Mouse (Mus musculus) c-Kit-positive CD71-positive TER-119-positive erythroid progenitor cells, embryonic 14.5 days (primary cell): ENCODE measurements around the gene Snapc4.

Experiments used
- DNase-seq: peaks from one replicate; pipeline ENCODE4 v3.0.0-alpha.2; 2013; ENCODE audit warnings: low spot score

The Snapc4 gene

GRCm38 (mm10) chr2:26339204-26339551 is 41.3 kb downstream of the Snapc4 start:
- DNase-seq, result no peak

GRCm38 (mm10) chr2:26338302-26339203 is 41.9 kb downstream of the Snapc4 start:
- DNase-seq, result no peak

GRCm38 (mm10) chr2:26330702-26331101 is 49.8 kb downstream of the Snapc4 start:
- no peak for DNase-seq

GRCm38 (mm10) chr2:26330056-26330468 is 50.4 kb downstream of the Snapc4 start:
- DNase-seq, result no peak

- DNase-seq, result no peak
These were observed 51.1 kb downstream of the Snapc4 start for GRCm38 (mm10) chr2:26329402-26329801.

GRCm38 (mm10) chr2:26327852-26328251 is 52.6 kb downstream of the Snapc4 start:
- DNase-seq, result no peak

- peak; percentile 70 for DNase-seq
These were observed 54.9 kb downstream of the Snapc4 start for GRCm38 (mm10) chr2:26325386-26326181.

GRCm38 (mm10) chr2:26324917-26325316 is 55.5 kb downstream of the Snapc4 start:
- no peak for DNase-seq

- no peak for DNase-seq
These were observed 56.7 kb downstream of the Snapc4 start for GRCm38 (mm10) chr2:26323589-26324325.

- no peak for DNase-seq
These were observed 59.9 kb downstream of the Snapc4 start for GRCm38 (mm10) chr2:26320245-26321185.

GRCm38 (mm10) chr2:26319519-26320244 is 60.8 kb downstream of the Snapc4 start:
- no peak for DNase-seq

- DNase-seq, result no peak
These were observed 61.3 kb downstream of the Snapc4 start for GRCm38 (mm10) chr2:26319109-26319508.

GRCm38 (mm10) chr2:26317991-26318672 is 62.3 kb downstream of the Snapc4 start:
- DNase-seq, result no peak

- no peak for DNase-seq
These were observed 63.1 kb downstream of the Snapc4 start for GRCm38 (mm10) chr2:26317371-26317770.

- no peak for DNase-seq
These were observed 63.7 kb downstream of the Snapc4 start for GRCm38 (mm10) chr2:26316576-26317246.

GRCm38 (mm10) chr2:26315925-26316311 is 64.5 kb downstream of the Snapc4 start:
- no peak for DNase-seq

GRCm38 (mm10) chr2:26315072-26315924 is 65.2 kb downstream of the Snapc4 start, which contains the start of gene Gpsm1:
TSS of gene Gpsm1 (plus strand) at chr2:26315515.
- no peak for DNase-seq
